ENCODE assay signal across 8 mouse cellular contexts in genomic region chr5:103540612-103541011, GRCm38 (mm10).
"Had no signal": no experiment of that assay in that cellular context is flagged by ENCODE, and none has a peak within 500 bp of the region (broad histone marks: within the 10 kb centered on the region; RNA-seq: fewer than 3 reads in every experiment).

No protein-coding gene starts in this region.

- DNase-seq: kidney, adult 9 months; kidney, postnatal 36 days; lung, adult 18-20 months; thymus, adult 18-20 months; thymus, postnatal 14 days had no signal

- H3K4me3 ChIP-seq: neural tube, embryonic 12.5 days had no signal

- H3K27ac ChIP-seq: kidney, postnatal 0 days; liver, embryonic 14.5 days; neural tube, embryonic 12.5 days had no signal

- H3K27me3 ChIP-seq: neural tube, embryonic 12.5 days had no signal

- H3K9me3 ChIP-seq: neural tube, embryonic 12.5 days had no signal

- H3K4me2 ChIP-seq: neural tube, embryonic 12.5 days had no signal

- H3K9ac ChIP-seq: liver, embryonic 14.5 days; neural tube, embryonic 12.5 days had no signal

- H3K4me1 ChIP-seq: neural tube, embryonic 12.5 days had no signal
